ENCODE assay signal across 11 mouse cellular contexts in genomic region chr4:151095207-151095606, GRCm38 (mm10). TPM values are rescaled to one million over a fixed set of nuclear protein-coding genes. Genes with fewer than 3 reads are reported as not detected.
DNase-seq lines count a peak whose midpoint lies in the region; ATAC-seq and TF ChIP-seq lines count a peak whose summit lies in the region.
"Had no signal": no experiment of that assay in that cellular context is flagged by ENCODE, and none has a peak within 500 bp of the region (broad histone marks: within the 10 kb centered on the region; RNA-seq: fewer than 3 reads in every experiment).

No protein-coding gene starts in this region.

- no peak for TF ChIP-seq EP300 in heart, postnatal 0 days (IDR thresholded peaks at IDR 0.05; ENCODE audit: low read depth)

- 33% methylated on average over 2 of the region's 2 CpGs for WGBS in heart, postnatal 0 days

- H3K4me3 ChIP-seq in heart, postnatal 0 days (ENCODE audit: low read depth, low read length), result no peak overlapping the region

- ATAC-seq in heart, postnatal 0 days (ENCODE audit: insufficient read depth, low read depth), result no peak

- no peaks in the 10 kb centered on the region for H3K27me3 ChIP-seq in heart, postnatal 0 days (ENCODE audit: control insufficient read depth, insufficient read depth, low read length)

- peak; percentile 27 for DNase-seq in adrenal gland, postnatal 10 days
- DNase-seq in adrenal gland, postnatal 25 days, result no peak
- DNase-seq in left cerebral cortex, postnatal 14 days (ENCODE audit: low spot score in 2 of 2), result peak; percentile 49 to 79
- DNase-seq in left cerebral cortex, adult 8-10 months (ENCODE audit: low spot score in 2 of 2), result no peak
- peak; percentile 33 for DNase-seq in c-Kit-positive CD71-positive TER-119-positive erythroid progenitor cells, embryonic 14.5 days (ENCODE audit: low spot score)
- peak; percentile 58 for DNase-seq in heart, postnatal 0 days (ENCODE audit: low spot score)
- peak; percentile 68 for DNase-seq in retina, embryonic 14.5 days (ENCODE audit: low spot score)
- no peak for DNase-seq in gastrocnemius, postnatal 14 days

- 0 out of 2 replicates have a peak, but pooled peaks cover 5% of the 10 kb centered on the region for H3K36me3 ChIP-seq in heart, postnatal 0 days (replicated peaks; ENCODE audit: control insufficient read depth, insufficient read depth, low read length)

- TF ChIP-seq CTCF in heart, postnatal 0 days (IDR thresholded peaks at IDR 0.05; ENCODE audit: low read depth), result peak; percentile 69

- H3K9me3 ChIP-seq in heart, postnatal 0 days (replicated peaks; ENCODE audit: control insufficient read depth, low read length), result no peaks in the 10 kb centered on the region

- intact Hi-C loops in left cerebral cortex, postnatal 14 days (cut with DNase I), result no loop called here
- intact Hi-C loops in gastrocnemius, postnatal 14 days (cut with DNase I; ENCODE audit: low total_unique reads), result no loop called here

- H3K4me2 ChIP-seq in heart, postnatal 0 days (ENCODE audit: low read depth, low read length), result peak overlapping the region; percentile 62; the same call in 1 of the 2 replicates

- H3K9ac ChIP-seq in heart, postnatal 0 days (replicated peaks; ENCODE audit: low read depth, low read length), result no peak overlapping the region

- peak overlapping the region; percentile 96 for H3K27ac ChIP-seq in heart, postnatal 0 days (ENCODE audit: low read depth)
- H3K27ac ChIP-seq: macrophage had no signal

- H3K4me1 ChIP-seq in heart, postnatal 0 days (ENCODE audit: control insufficient read depth, insufficient read depth), result peaks cover 33% of the 10 kb centered on the region

RNA-seq across cellular contexts. Expression of gene Gm13090, which starts 5.8 kb away (rescaled TPM):
- total RNA-seq in adrenal gland, postnatal 10 days (2021), result not detected
- not detected in 2 replicates for total RNA-seq in adrenal gland, postnatal 25 days (2021)
- not detected for total RNA-seq in left cerebral cortex, postnatal 14 days (2021)
- not detected for total RNA-seq in left cerebral cortex, adult 8-10 months (2022)
- not detected in 2 replicates for total RNA-seq in heart, postnatal 0 days (2014; rRNA removed; ENCODE audit: low replicate concordance)
- polyA plus RNA-seq in heart, postnatal 0 days (2015; fragmentation: Nextera tagmentation; extraction: Ambion mirVana), result 0.26 TPM in 1 of 2 replicates, not detected in the other
- total RNA-seq in gastrocnemius, postnatal 14 days (2021), result not detected
- total RNA-seq: gastrocnemius, postnatal 4 days had no signal
- polyA plus RNA-seq: C2C12, macrophage had no signal

RNA-seq across cellular contexts. Expression of gene Vamp3, which starts 37.4 kb away (rescaled TPM):
- total RNA-seq in adrenal gland, postnatal 10 days (2021), result 10 to 100 TPM; 87.4 to 91.7 TPM
- total RNA-seq in adrenal gland, postnatal 25 days (2021), result 82.5 and 88.5 TPM in 2 replicates
- total RNA-seq in left cerebral cortex, postnatal 14 days (2021), result 10 to 100 TPM; 31.7 to 33.6 TPM
- 10 to 100 TPM; 31.8 to 33.6 (median 32.6) TPM for total RNA-seq in left cerebral cortex, adult 8-10 months (2022)
- total RNA-seq in heart, postnatal 0 days (2014; rRNA removed; ENCODE audit: low replicate concordance), result 63.6 and 75.8 TPM in 2 replicates
- polyA plus RNA-seq in heart, postnatal 0 days (2015; fragmentation: Nextera tagmentation; extraction: Ambion mirVana), result 82.3 and 83.2 TPM in 2 replicates
- total RNA-seq in gastrocnemius, postnatal 14 days (2021), result 10 to 100 TPM; 51.0 to 54.1 TPM

RNA-seq across cellular contexts. Expression of gene Per3, which starts 50.7 kb away (rescaled TPM):
- 10 to 100 TPM; 25.6 to 39.7 TPM for total RNA-seq in adrenal gland, postnatal 10 days (2021)
- 29.7 and 55.5 TPM in 2 replicates for total RNA-seq in adrenal gland, postnatal 25 days (2021)
- total RNA-seq in left cerebral cortex, postnatal 14 days (2021), result 10 to 100 TPM; 21.4 to 21.5 TPM
- total RNA-seq in left cerebral cortex, adult 8-10 months (2022), result 10 to 100 TPM; 32.3 to 36.5 (median 34.3) TPM
- 14.4 and 28.7 TPM in 2 replicates for total RNA-seq in heart, postnatal 0 days (2014; rRNA removed; ENCODE audit: low replicate concordance)
- 13.4 and 17.3 TPM in 2 replicates for polyA plus RNA-seq in heart, postnatal 0 days (2015; fragmentation: Nextera tagmentation; extraction: Ambion mirVana)
- total RNA-seq in gastrocnemius, postnatal 14 days (2021), result 1 to 10 TPM; 8.2 to 8.8 TPM

Comparison
In these comparisons a context has a peak if more than half of its experiments do, and no peak if none do; other contexts are left out.
1. DNase-seq: peak in adrenal gland, postnatal 10 days (single experiment), left cerebral cortex, postnatal 14 days (2 of 2), c-Kit-positive CD71-positive TER-119-positive erythroid progenitor cells, embryonic 14.5 days (single experiment), heart, postnatal 0 days (single experiment) and retina, embryonic 14.5 days (single experiment); none in adrenal gland, postnatal 25 days (single experiment), left cerebral cortex, adult 8-10 months (0 of 2) and gastrocnemius, postnatal 14 days (single experiment).